Mouse (Mus musculus) hindbrain, postnatal 0 days (tissue): ENCODE data around the gene Cavin1. TPM values are rescaled to one million over a fixed set of nuclear protein-coding genes. Genes with fewer than 3 reads are reported as not detected.

Experiments
- ATAC-seq: fragments of 200-750 bp; cut with Nextera tagmentation; 2 replicates; pipeline ENCODE4 v1.8.0; 2017; ENCODE audit warnings: mild to moderate bottlenecking, moderate TSS enrichment, moderate library complexity
- DNase-seq: peaks from one replicate; pipeline ENCODE4 v3.0.0-alpha.2; 2015; ENCODE audit warnings: low spot score
- H3K27ac ChIP-seq: fragments of 300-500 bp; sonication (generic); 2 replicates; pipeline ENCODE4 v1.5.1; 2014; ENCODE audit warnings: mild to moderate bottlenecking
- H3K27me3 ChIP-seq: fragments of 300-500 bp; sonication (generic); 2 replicates; pipeline ENCODE4 v1.6.1; 2014; ENCODE audit warnings: low read length, mixed read lengths; ENCODE audit not compliant: insufficient read depth
- H3K36me3 ChIP-seq: fragments of 300-500 bp; sonication (generic); 2 replicates; pipeline ENCODE4 v1.6.1; 2014; ENCODE audit warnings: low read length, mixed read lengths; ENCODE audit not compliant: insufficient read depth
- H3K4me1 ChIP-seq: fragments of 300-500 bp; sonication (generic); 2 replicates; pipeline ENCODE4 v1.6.1; 2014; ENCODE audit warnings: antibody characterized with exemption, low read length, mixed read lengths; ENCODE audit not compliant: insufficient read depth
- H3K4me2 ChIP-seq: fragments of 300-500 bp; sonication (generic); 2 replicates; pipeline ENCODE4 v1.6.1; 2014; ENCODE audit warnings: low read depth, mild to moderate bottlenecking, low read length, moderate library complexity, mixed read lengths
- H3K4me3 ChIP-seq: fragments of 300-500 bp; sonication (generic); 2 replicates; pipeline ENCODE4 v1.5.1; 2014; ENCODE audit warnings: low read length
- H3K9ac ChIP-seq: fragments of 300-500 bp; sonication (generic); replicated peaks from 2 replicates; pipeline ENCODE4 v1.6.1; 2014; ENCODE audit warnings: mild to moderate bottlenecking, low read length, moderate library complexity, mixed read lengths
- H3K9me3 ChIP-seq: fragments of 300-500 bp; sonication (generic); 2 replicates; pipeline ENCODE4 v1.6.1; 2016; ENCODE audit warnings: low read length, mixed read lengths
- CTCF ChIP-seq: IDR thresholded peaks from 2 replicates; pipeline ENCODE4 v1.5.1; 2016; ENCODE audit warnings: antibody characterized with exemption, control low read depth, low read depth
- WGBS: fragments of 180-500 bp; shearing (Covaris S2); extraction: QIAGEN DNeasy Blood & Tissue Kit; methylation state at CpG from one replicate; pipeline ENCODE4 v1.1.7; 2014; 5-methylcytosine and 5-hydroxymethylcytosine counted together
- polyA plus RNA-seq: library from polyadenylated mRNA; unstranded; fragments of >200 nt; fragmentation: Nextera tagmentation; extraction: Ambion mirVana; gene quantifications from 2 replicates; pipeline ENCODE4 v1.2.1, GENCODE M21; 2015
- total RNA-seq: library from RNA; depleted of rRNA; stranded (reverse); fragments of >200 nt; gene quantifications from 2 replicates; pipeline ENCODE4 v1.2.3, GENCODE M21; 2014

Cavin1 gene
- total and polyA plus RNA-seq, 2 experiments from 2014 or later, result 19.7 to 50.2 TPM

DNA sequence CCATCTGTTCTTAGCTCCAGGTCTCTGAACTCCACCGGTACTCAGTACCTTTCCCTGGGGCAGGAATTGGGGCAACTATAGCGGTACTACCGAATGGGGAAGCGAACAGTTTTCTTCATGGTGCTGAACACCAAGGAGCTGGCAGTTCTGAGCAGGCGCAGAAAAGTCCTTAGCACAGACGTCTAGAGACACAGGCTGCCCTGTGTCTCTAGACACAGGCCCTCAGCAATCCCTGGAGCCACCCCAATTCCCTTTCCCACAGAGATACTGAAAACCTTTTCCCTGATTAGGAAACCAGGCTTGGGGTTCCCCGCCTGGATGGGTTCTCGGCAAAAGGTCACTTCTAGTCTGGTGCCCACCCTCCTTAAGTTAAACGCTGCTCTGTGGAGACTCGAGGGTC is 768 bp upstream of the Cavin1 start:
- Histone ChIP-seq H3K4me1 (peaks cover 12% of the 10 kb centered on the region), H3K9me3 (no peaks in the 10 kb centered on the region), H3K36me3 (no peaks in the 10 kb centered on the region), H3K4me2 (no peak overlapping the region), H3K4me3 (no peak overlapping the region), H3K27ac (no peak overlapping the region), H3K9ac (no peak overlapping the region), H3K27me3 (peaks cover 44% of the 10 kb centered on the region)
- no peak for TF ChIP-seq CTCF
- 70% methylated on average over 10 of the region's 10 CpGs for WGBS
- DNase-seq (no peak), ATAC-seq (no peak)

DNA sequence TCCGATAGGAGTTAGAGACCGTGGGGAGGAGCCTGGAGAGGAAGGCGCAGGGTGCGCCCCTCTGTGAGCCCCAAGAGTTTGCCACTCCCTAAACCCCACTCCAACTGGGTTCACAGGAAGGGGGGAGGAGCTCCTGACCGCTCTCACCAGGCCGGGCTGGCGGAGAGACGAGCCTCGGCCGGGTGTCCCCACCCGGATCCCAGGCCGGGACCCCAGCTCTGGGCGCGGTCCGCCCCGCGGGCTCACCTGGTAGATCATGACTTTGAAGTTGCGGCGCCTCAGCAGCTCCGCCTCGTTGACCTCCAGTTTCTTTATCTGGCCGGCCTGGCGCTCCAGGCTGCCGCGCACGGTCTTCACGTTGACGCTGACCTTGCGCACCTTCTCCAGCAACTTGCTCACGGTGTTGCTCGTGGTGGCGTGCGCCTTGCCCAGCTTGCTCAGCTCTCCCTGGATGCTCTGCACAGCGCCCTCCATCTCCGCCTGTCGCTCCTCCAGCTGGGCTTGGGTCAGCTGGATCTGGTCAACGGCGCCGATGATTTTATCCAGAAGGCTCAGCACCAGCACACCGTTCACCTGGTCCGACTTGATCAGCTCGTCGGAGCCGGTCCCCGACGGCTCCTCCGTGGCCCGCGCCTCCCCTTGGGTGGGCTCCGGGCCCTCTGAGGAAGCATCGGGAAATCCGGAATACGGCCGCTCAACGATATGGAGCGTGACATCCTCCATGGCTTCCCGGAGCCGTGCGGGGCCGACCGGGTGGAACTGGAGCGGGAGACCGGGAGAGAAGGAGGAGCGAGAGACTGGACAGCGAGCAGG is 737 bp downstream of the Cavin1 start:
- DNase-seq, result peak; percentile 12
- H3K27ac ChIP-seq, result peak overlapping the region; percentile 74; the same call in 1 of the 2 replicates
- H3K27me3 ChIP-seq, result peaks cover 44% of the 10 kb centered on the region
- WGBS, result 1% methylated on average over 65 of the region's 65 CpGs
- no peaks in the 10 kb centered on the region for H3K9me3 ChIP-seq
- peak overlapping the region; percentile 43 for H3K4me3 ChIP-seq
- no peaks in the 10 kb centered on the region for H3K36me3 ChIP-seq
- H3K4me1 ChIP-seq, result peaks cover 12% of the 10 kb centered on the region
- peak overlapping the region; percentile 67 for H3K4me2 ChIP-seq
- H3K9ac ChIP-seq, result peak overlapping the region; percentile 54
- TF ChIP-seq CTCF, result no peak
- ATAC-seq, result no peak

DNA sequence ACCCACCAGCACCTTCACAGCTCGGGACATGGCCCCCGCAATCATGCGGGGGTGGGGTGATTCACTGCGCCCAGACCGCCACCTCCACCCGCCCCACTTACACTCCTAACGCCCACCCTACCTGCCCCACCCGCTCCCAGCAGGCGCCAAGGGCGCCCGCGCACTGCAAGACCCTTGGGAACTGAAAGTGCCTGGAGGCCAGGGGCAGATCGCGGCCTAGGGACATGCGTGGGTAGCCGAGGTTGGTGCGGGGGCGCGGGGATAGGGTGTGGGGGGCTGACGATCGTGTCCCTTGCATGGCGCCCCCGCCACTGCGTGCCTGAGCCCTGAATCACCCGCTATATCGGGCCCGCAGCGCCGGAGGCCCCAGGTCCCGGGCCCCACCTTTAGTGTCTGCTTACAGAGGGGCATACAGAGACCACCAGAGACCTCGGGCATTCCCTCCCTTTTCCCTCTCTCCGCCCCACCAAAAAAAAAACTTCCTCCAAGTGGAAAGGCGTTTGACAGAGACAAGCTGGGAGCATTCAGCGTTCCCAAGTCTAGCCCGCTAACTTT is 1.4 kb downstream of the Cavin1 start:
- Histone ChIP-seq H3K9ac (peak overlapping the region; percentile 54), H3K4me1 (peaks cover 12% of the 10 kb centered on the region), H3K36me3 (no peaks in the 10 kb centered on the region), H3K9me3 (no peaks in the 10 kb centered on the region), H3K27ac (no peak overlapping the region; the same call in 1 of the 2 replicates), H3K4me2 (peak overlapping the region; percentile 67), H3K4me3 (peak overlapping the region; percentile 43), H3K27me3 (peaks cover 44% of the 10 kb centered on the region)
- 10% methylated on average over 35 of the region's 35 CpGs for WGBS
- ATAC-seq (no peak), DNase-seq (no peak)
- no peak for TF ChIP-seq CTCF

DNA sequence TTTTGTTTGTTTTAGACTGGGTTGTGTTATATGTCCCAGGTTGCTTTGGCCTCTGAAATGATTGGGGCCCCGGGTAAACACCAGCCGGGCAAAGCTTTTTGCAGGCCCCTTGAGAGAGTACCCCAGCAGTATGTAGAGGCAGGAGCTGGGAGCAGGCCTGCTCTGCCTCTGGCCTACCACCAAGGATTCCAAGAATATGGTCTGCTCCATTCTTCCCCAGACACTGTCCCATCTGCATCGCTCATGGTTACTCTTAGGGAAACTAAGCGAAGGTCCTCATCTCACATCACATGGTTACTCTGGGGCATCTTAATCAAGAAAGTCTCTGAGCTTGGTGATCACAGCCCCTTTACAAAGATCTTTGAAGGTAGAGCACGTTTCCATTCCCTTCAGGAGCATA is 2.2 kb downstream of the Cavin1 start:
- peak overlapping the region; percentile 67 for H3K4me2 ChIP-seq

DNA sequence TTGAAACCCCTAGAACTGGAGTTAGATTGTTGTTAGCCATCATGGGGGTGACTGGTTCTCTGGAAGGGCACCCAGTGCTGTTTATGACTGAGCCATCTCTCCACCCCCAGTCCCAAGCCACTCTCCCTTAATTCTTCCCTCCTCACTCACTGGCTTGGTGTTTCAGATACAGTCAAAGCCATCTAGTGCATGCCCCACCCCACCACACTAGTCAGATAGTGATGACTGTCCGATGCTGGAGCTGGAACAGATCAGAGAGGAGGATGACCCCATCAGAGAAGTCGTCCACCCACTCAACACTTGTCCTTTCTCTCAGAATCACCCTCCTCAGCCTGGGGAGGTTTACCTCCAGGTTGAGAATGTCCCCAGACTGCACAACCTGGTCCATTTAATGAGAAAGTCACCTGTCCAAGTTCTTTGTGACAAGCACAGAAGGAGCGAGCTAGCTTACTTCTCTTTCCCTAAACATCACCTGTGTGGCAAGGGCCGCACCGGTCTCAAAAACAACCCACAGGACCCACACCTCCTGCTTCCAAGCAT is 2.7 kb downstream of the Cavin1 start:
- H3K4me1 ChIP-seq, result peaks cover 12% of the 10 kb centered on the region
- H3K9me3 ChIP-seq, result no peaks in the 10 kb centered on the region
- no peak for TF ChIP-seq CTCF
- DNase-seq (no peak), ATAC-seq (no peak)
- peak overlapping the region; percentile 67; the same call in 1 of the 2 replicates for H3K4me2 ChIP-seq
- no peaks in the 10 kb centered on the region for H3K36me3 ChIP-seq
- H3K9ac ChIP-seq, result no peak overlapping the region
- no peak overlapping the region for H3K27ac ChIP-seq
- 83% methylated on average over 5 of the region's 5 CpGs for whole genome bisulfite sequencing
- peaks cover 44% of the 10 kb centered on the region for H3K27me3 ChIP-seq
- H3K4me3 ChIP-seq, result peak overlapping the region; percentile 43; the same call in 1 of the 2 replicates

More for the DNA sequence above, 2.2 kb downstream of the Cavin1 start:
- Histone ChIP-seq H3K4me3 (peak overlapping the region; percentile 43), H3K4me1 (peaks cover 12% of the 10 kb centered on the region), H3K36me3 (no peaks in the 10 kb centered on the region), H3K9me3 (no peaks in the 10 kb centered on the region), H3K27me3 (peaks cover 44% of the 10 kb centered on the region), H3K27ac (no peak overlapping the region), H3K9ac (no peak overlapping the region)
- DNase-seq (no peak), ATAC-seq (no peak)
- 80% methylated on average over 5 of the region's 5 CpGs for WGBS
- no peak for TF ChIP-seq CTCF

DNA sequence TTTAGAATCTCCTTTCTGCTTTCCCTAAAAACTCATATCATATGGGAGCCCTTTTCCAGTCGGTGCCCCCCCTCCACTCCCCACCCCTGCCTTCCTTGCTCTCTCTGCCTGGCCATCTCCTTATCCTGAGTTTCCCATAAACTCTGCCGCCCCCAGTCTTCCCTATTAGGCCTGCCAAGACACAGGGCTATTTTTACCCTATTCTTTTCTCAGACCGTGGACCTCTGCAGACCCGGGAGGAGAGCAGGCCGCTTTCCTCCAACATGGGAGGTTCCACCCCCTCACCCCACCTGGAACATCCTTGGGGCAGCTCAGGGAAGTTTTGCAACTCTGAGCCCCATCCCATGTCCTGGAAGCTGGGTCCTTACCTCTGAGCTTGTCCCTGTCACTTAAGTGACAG is 3.3 kb downstream of the Cavin1 start:
- no peak overlapping the region for H3K9ac ChIP-seq
- no peak overlapping the region for H3K27ac ChIP-seq
- ATAC-seq (no peak), DNase-seq (no peak)
- H3K9me3 ChIP-seq, result no peaks in the 10 kb centered on the region
- 66% methylated on average over 5 of the region's 5 CpGs for WGBS
- TF ChIP-seq CTCF, result no peak
- peaks cover 12% of the 10 kb centered on the region for H3K4me1 ChIP-seq
- no peak overlapping the region for H3K4me3 ChIP-seq
- no peaks in the 10 kb centered on the region for H3K36me3 ChIP-seq
- peaks cover 39% of the 10 kb centered on the region for H3K27me3 ChIP-seq
- no peak overlapping the region; the same call in 1 of the 2 replicates for H3K4me2 ChIP-seq
